Comparison of ENCODE assay signal across 8 mouse cellular contexts in genomic region chr11:111818124-111818523, GRCm38 (mm10).
DNase-seq lines count a peak whose midpoint lies in the region; ATAC-seq and TF ChIP-seq lines count a peak whose summit lies in the region.

No protein-coding gene starts in this region.

- no peak for TF ChIP-seq CTCF in CH12.LX (conservative IDR thresholded peaks at IDR 0.05 in 1 of 2, IDR thresholded peaks at IDR 0.05 in 1 of 2; ENCODE audit: low read depth in 2 of 2, low read length in 2 of 2)
- no peak for TF ChIP-seq CTCF in kidney, adult 2 months (conservative IDR thresholded peaks at IDR 0.05; ENCODE audit: insufficient read depth, insufficient read length, low read depth, low read length)

- H3K27ac ChIP-seq in CH12.LX (ENCODE audit: insufficient read depth, low read depth), result no peak overlapping the region; the same call in 1 of the 2 replicates
- H3K27ac ChIP-seq in embryonic facial prominence, embryonic 10.5 days (replicated peaks), result peak overlapping the region; percentile 51; the same call in 1 of the 2 replicates
- no peak overlapping the region for H3K27ac ChIP-seq in heart, embryonic 12.5 days (ENCODE audit: poor library complexity, severe bottlenecking)
- 0 out of 2 replicates have a peak overlapping the region, but pooled peaks have one; percentile 52 for H3K27ac ChIP-seq in neural tube, embryonic 14.5 days (ENCODE audit: low read depth, low read length)
- H3K27ac ChIP-seq in kidney, adult 2 months (ENCODE audit: insufficient read depth, low read depth, low read length), result no peak overlapping the region

- no peaks in the 10 kb centered on the region for H3K36me3 ChIP-seq in CH12.LX (replicated peaks in 1 of 2; ENCODE audit: control insufficient read depth in 1 of 2, insufficient read depth in 1 of 2, low read length in 1 of 2)
- no peaks in the 10 kb centered on the region for H3K36me3 ChIP-seq in embryonic facial prominence, embryonic 10.5 days (replicated peaks)
- H3K36me3 ChIP-seq in heart, embryonic 12.5 days, result no peaks in the 10 kb centered on the region
- H3K36me3 ChIP-seq in neural tube, embryonic 14.5 days (ENCODE audit: control insufficient read depth, insufficient read depth, low read length), result no peaks in the 10 kb centered on the region
- H3K36me3 ChIP-seq in kidney, adult 2 months (ENCODE audit: control insufficient read depth, insufficient read depth, low read length), result no peaks in the 10 kb centered on the region

- H3K9ac ChIP-seq in CH12.LX (ENCODE audit: insufficient read depth, low read depth), result no peak overlapping the region
- H3K9ac ChIP-seq in heart, embryonic 12.5 days, result no peak overlapping the region
- no peak overlapping the region for H3K9ac ChIP-seq in neural tube, embryonic 14.5 days (replicated peaks; ENCODE audit: low read depth, low read length)

- no peak for TF ChIP-seq EP300 in CH12.LX (IDR thresholded peaks at IDR 0.05; ENCODE audit: low read length)

- in situ Hi-C loops in CH12.LX (cut with MboI; ENCODE audit: low pct_ligation_motif_present, low pct_unique_long_range_greater_than_20kb, low sequenced_read_pairs), result no loop called here

- no peak for TF ChIP-seq RAD21 in CH12.LX (IDR thresholded peaks at IDR 0.05; ENCODE audit: low read depth, low read length)

- TF ChIP-seq POLR2A in CH12.LX (IDR thresholded peaks at IDR 0.05; ENCODE audit: low read depth, low read length), result no peak
- TF ChIP-seq POLR2A in kidney, adult 2 months (IDR thresholded peaks at IDR 0.05; ENCODE audit: low read depth, low read length), result no peak

- ATAC-seq in heart, embryonic 12.5 days (ENCODE audit: insufficient number of reproducible peaks, low FRiP score), result no peak
- no peak; the same call in 1 of the 2 replicates for ATAC-seq in neural tube, embryonic 14.5 days (ENCODE audit: low read depth)
- no peak for ATAC-seq in megakaryocyte, adult 5-6 weeks (ENCODE audit: poor library complexity, severe bottlenecking)

- H3K9me3 ChIP-seq in CH12.LX (replicated peaks; ENCODE audit: low read length), result no peaks in the 10 kb centered on the region
- no peaks in the 10 kb centered on the region for H3K9me3 ChIP-seq in embryonic facial prominence, embryonic 10.5 days
- H3K9me3 ChIP-seq in heart, embryonic 12.5 days (replicated peaks), result no peaks in the 10 kb centered on the region
- H3K9me3 ChIP-seq in neural tube, embryonic 14.5 days (ENCODE audit: control insufficient read depth, low read length), result no peaks in the 10 kb centered on the region

- H3K4me2 ChIP-seq in CH12.LX (ENCODE audit: insufficient read depth, low read depth, poor library complexity, severe bottlenecking), result no peak overlapping the region
- H3K4me2 ChIP-seq in heart, embryonic 12.5 days, result peak overlapping the region; percentile 33
- peak overlapping the region; percentile 14; the same call in 1 of the 2 replicates for H3K4me2 ChIP-seq in neural tube, embryonic 14.5 days (ENCODE audit: low read depth, low read length)

- peak; percentile 88 for DNase-seq in CH12.LX (ENCODE audit: extremely low read depth)
- DNase-seq in embryonic facial prominence, embryonic 10.5 days (ENCODE audit: low spot score), result peak; percentile 53
- peak; percentile 30 for DNase-seq in left cerebral cortex, adult 11 months (ENCODE audit: low spot score)
- DNase-seq in cerebellum, postnatal 25 days, result no peak
- no peak for DNase-seq in kidney, adult 2 months

- peaks cover 0 to 27% of the 10 kb centered on the region in 2 experiments; a peak in 2 of 4 replicates for H3K4me1 ChIP-seq in CH12.LX (ENCODE audit: control insufficient read depth in 1 of 2, insufficient read depth in 2 of 2)
- peaks cover 39% of the 10 kb centered on the region for H3K4me1 ChIP-seq in embryonic facial prominence, embryonic 10.5 days
- H3K4me1 ChIP-seq in heart, embryonic 12.5 days (replicated peaks), result peaks cover 4% of the 10 kb centered on the region
- H3K4me1 ChIP-seq in neural tube, embryonic 14.5 days (ENCODE audit: control insufficient read depth, insufficient read depth, low read length), result peaks cover 4% of the 10 kb centered on the region
- no peaks in the 10 kb centered on the region for H3K4me1 ChIP-seq in kidney, adult 2 months (ENCODE audit: control insufficient read depth, insufficient read depth, low read length)

- WGBS in embryonic facial prominence, embryonic 10.5 days, result 2% methylated on average over 10 of the region's 10 CpGs
- 4% methylated on average over 10 of the region's 10 CpGs for WGBS in heart, embryonic 12.5 days
- WGBS in neural tube, embryonic 14.5 days, result 3% methylated on average over 10 of the region's 10 CpGs
- WGBS in kidney, adult 2 months, result 14% methylated on average over 10 of the region's 10 CpGs

- dilution Hi-C loops in CH12.LX (cut with MboI; ENCODE audit: extremely low pct_ligation_motif_present, extremely low pct_unique_long_range_greater_than_20kb, low sequenced_read_pairs), result no loop called here

- H3K79me2 ChIP-seq in CH12.LX (replicated peaks; ENCODE audit: control insufficient read depth, extremely low read depth, insufficient read depth, poor library complexity, severe bottlenecking), result no peaks in the 10 kb centered on the region

- no peaks in the 10 kb centered on the region for H3K27me3 ChIP-seq in CH12.LX (replicated peaks)
- H3K27me3 ChIP-seq in embryonic facial prominence, embryonic 10.5 days (replicated peaks; ENCODE audit: low read depth, poor library complexity, severe bottlenecking), result no peaks in the 10 kb centered on the region
- H3K27me3 ChIP-seq in heart, embryonic 12.5 days (replicated peaks), result no peaks in the 10 kb centered on the region
- no peaks in the 10 kb centered on the region for H3K27me3 ChIP-seq in neural tube, embryonic 14.5 days (ENCODE audit: control insufficient read depth, insufficient read depth, low read length)
- no peaks in the 10 kb centered on the region; the same call in 1 of the 2 replicates for H3K27me3 ChIP-seq in kidney, adult 2 months (replicated peaks; ENCODE audit: control insufficient read depth, insufficient read depth, low read length)

- peak overlapping the region in 1 of 3 experiments; percentile 39 for H3K4me3 ChIP-seq in CH12.LX (replicated peaks in 1 of 3; ENCODE audit: low read depth in 2 of 3, low read length in 2 of 3, poor library complexity in 1 of 3)
- peak overlapping the region; percentile 17; the same call in 1 of the 2 replicates for H3K4me3 ChIP-seq in embryonic facial prominence, embryonic 10.5 days
- no peak overlapping the region for H3K4me3 ChIP-seq in heart, embryonic 12.5 days
- no peak overlapping the region for H3K4me3 ChIP-seq in neural tube, embryonic 14.5 days (ENCODE audit: low read depth, low read length)
- H3K4me3 ChIP-seq in kidney, adult 2 months (ENCODE audit: insufficient read depth, low read depth, low read length), result no peak overlapping the region

TF ChIP-seq in CH12.LX, 34 proteins besides CTCF, POLR2A, EP300 and RAD21:
- TF ChIP-seq UBTF (IDR thresholded peaks at IDR 0.05; ENCODE audit: low read depth, low read length), result no peak
- no peak for TF ChIP-seq MAFK (IDR thresholded peaks at IDR 0.05; ENCODE audit: insufficient replicate concordance, low read length)
- TF ChIP-seq TBP (conservative IDR thresholded peaks at IDR 0.05; ENCODE audit: low read depth, low read length), result no peak
- no peak for TF ChIP-seq ZC3H11A (IDR thresholded peaks at IDR 0.05; ENCODE audit: low read depth, low read length)
- peak; percentile 65; the same call in 1 of the 2 replicates for TF ChIP-seq ETS1 (conservative IDR thresholded peaks at IDR 0.05; ENCODE audit: low read depth, low read length)
- no peak for TF ChIP-seq POLR2AphosphoS2 (IDR thresholded peaks at IDR 0.05; ENCODE audit: low read depth, low read length)
- peak; percentile 42; the same call in 1 of the 2 replicates for TF ChIP-seq TCF12 (IDR thresholded peaks at IDR 0.05; ENCODE audit: low read depth, low read length)
- no peak for TF ChIP-seq MEF2A (IDR thresholded peaks at IDR 0.05; ENCODE audit: borderline replicate concordance, low read depth, low read length)
- TF ChIP-seq NRF1 (IDR thresholded peaks at IDR 0.05; ENCODE audit: low read depth, low read length), result no peak
- no peak for TF ChIP-seq CHD1 (IDR thresholded peaks at IDR 0.05; ENCODE audit: low read depth, low read length)
- TF ChIP-seq PAX5 (IDR thresholded peaks at IDR 0.05; ENCODE audit: low read length), result no peak
- TF ChIP-seq SIN3A (IDR thresholded peaks at IDR 0.05; ENCODE audit: low read length), result no peak
- no peak for TF ChIP-seq JUN (IDR thresholded peaks at IDR 0.05; ENCODE audit: insufficient read depth, low read depth, low read length)
- TF ChIP-seq USF2 (conservative IDR thresholded peaks at IDR 0.05; ENCODE audit: low read depth, low read length), result no peak
- no peak for TF ChIP-seq RCOR1 (conservative IDR thresholded peaks at IDR 0.05; ENCODE audit: low read depth, low read length)
- no peak for TF ChIP-seq NELFE (IDR thresholded peaks at IDR 0.05; ENCODE audit: low read depth, low read length)
- TF ChIP-seq IRF4 (IDR thresholded peaks at IDR 0.05; ENCODE audit: low read depth, low read length), result no peak

Comparison
In these comparisons a context has a peak if more than half of its experiments do, and no peak if none do; other contexts are left out.
1. DNase-seq: peak in CH12.LX (single experiment), embryonic facial prominence, embryonic 10.5 days (single experiment) and left cerebral cortex, adult 11 months (single experiment); none in cerebellum, postnatal 25 days (0 of 2) and kidney, adult 2 months (single experiment).
2. H3K27ac ChIP-seq: peak in embryonic facial prominence, embryonic 10.5 days (single experiment) and neural tube, embryonic 14.5 days (single experiment); none in CH12.LX (single experiment), heart, embryonic 12.5 days (single experiment) and kidney, adult 2 months (single experiment).